Mouse (Mus musculus) embryonic facial prominence, embryonic 14.5 days (tissue): ENCODE measurements around the gene Heyl. TPM values are rescaled to one million over a fixed set of nuclear protein-coding genes. Genes with fewer than 3 reads are reported as not detected.

Source experiments
- ATAC-seq: fragments of 200-750 bp; cut with Nextera tagmentation; 2 replicates; pipeline ENCODE4 v1.8.0; 2017; ENCODE audit warnings: low read depth, moderate number of reproducible peaks, moderate TSS enrichment
- DNase-seq: peaks from one replicate; pipeline ENCODE4 v3.0.0-alpha.2; 2015; ENCODE audit warnings: low spot score
- H3K27ac ChIP-seq: fragments of 300-500 bp; sonication (generic); replicated peaks from 2 replicates; pipeline ENCODE4 v1.5.1; 2014; ENCODE audit warnings: low read depth, mild to moderate bottlenecking, low read length, moderate library complexity
- H3K27me3 ChIP-seq: fragments of 300-500 bp; sonication (generic); replicated peaks from 2 replicates; pipeline ENCODE4 v1.6.1; 2014; ENCODE audit warnings: low read length; ENCODE audit not compliant: control insufficient read depth, insufficient read depth
- H3K36me3 ChIP-seq: fragments of 300-500 bp; sonication (generic); 2 replicates; pipeline ENCODE4 v1.6.1; 2014; ENCODE audit warnings: low read length, mixed read lengths; ENCODE audit not compliant: control insufficient read depth, insufficient read depth
- H3K4me1 ChIP-seq: fragments of 300-500 bp; sonication (generic); 2 replicates; pipeline ENCODE4 v1.6.1; 2014; ENCODE audit warnings: antibody characterized with exemption, low read length; ENCODE audit not compliant: control insufficient read depth, insufficient read depth
- H3K4me2 ChIP-seq: fragments of 300-500 bp; sonication (generic); 2 replicates; pipeline ENCODE4 v1.6.1; 2014; ENCODE audit warnings: low read depth, mild to moderate bottlenecking, low read length, moderate library complexity, mixed read lengths
- H3K4me3 ChIP-seq: fragments of 300-500 bp; sonication (generic); 2 replicates; pipeline ENCODE4 v1.5.1; 2014; ENCODE audit warnings: low read depth, mild to moderate bottlenecking, low read length
- H3K9ac ChIP-seq: fragments of 300-500 bp; sonication (generic); 2 replicates; pipeline ENCODE4 v1.6.1; 2014; ENCODE audit warnings: low read depth, mild to moderate bottlenecking, low read length, moderate library complexity, mixed read lengths
- H3K9me3 ChIP-seq: fragments of 300-500 bp; sonication (generic); 2 replicates; pipeline ENCODE4 v1.6.1; 2016; ENCODE audit warnings: low read length; ENCODE audit not compliant: control insufficient read depth
- WGBS: fragments of 180-500 bp; shearing (Covaris S2); extraction: QIAGEN DNeasy Blood & Tissue Kit; methylation state at CpG from one replicate; pipeline ENCODE4 v1.1.7; 2014; 5-methylcytosine and 5-hydroxymethylcytosine counted together
- polyA plus RNA-seq: library from polyadenylated mRNA; unstranded; fragments of >200 nt; fragmentation: Nextera tagmentation; extraction: Ambion mirVana; gene quantifications from 2 replicates; pipeline ENCODE4 v1.2.1, GENCODE M21; 2014

Heyl gene
- polyA plus RNA-seq, 1 experiment from 2014 or later = 19.1 TPM

GRCm38 (mm10) chr4:123207337-123207736 is 26.0 kb upstream of the Heyl start:
- 75% methylated on average over 5 of the region's 5 CpGs for WGBS
- H3K27me3 ChIP-seq = peaks cover 6% of the 10 kb centered on the region

DNA sequence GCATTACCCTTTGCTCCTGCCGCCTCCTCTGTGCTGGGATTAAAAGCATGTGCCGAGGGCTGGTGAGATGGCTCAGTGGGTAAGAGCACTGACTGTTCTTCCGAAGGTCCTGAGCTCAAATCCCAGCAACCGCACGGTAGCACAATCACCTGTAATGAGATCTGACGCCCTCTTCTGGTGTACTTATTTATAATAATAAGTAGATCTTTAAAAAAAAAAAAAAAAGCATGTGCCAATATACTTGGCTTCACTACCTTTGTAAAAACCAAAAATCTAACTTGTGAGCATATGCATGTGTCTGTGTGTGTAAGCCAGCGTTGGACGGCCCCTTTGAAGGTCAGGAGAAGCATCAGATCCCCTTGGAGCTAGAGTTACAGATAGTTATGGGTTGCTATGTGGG is 22.4 kb upstream of the Heyl start:
- DNase-seq (no peak), ATAC-seq (no peak)
- H3K36me3 ChIP-seq = no peaks in the 10 kb centered on the region
- no peaks in the 10 kb centered on the region for H3K4me1 ChIP-seq
- H3K4me3 ChIP-seq = no peak overlapping the region
- 50% methylated on average over 8 of the region's 8 CpGs for WGBS
- no peaks in the 10 kb centered on the region for H3K27me3 ChIP-seq
- no peak overlapping the region for H3K4me2 ChIP-seq
- H3K9ac ChIP-seq = no peak overlapping the region
- no peak overlapping the region for H3K27ac ChIP-seq
- H3K9me3 ChIP-seq = no peaks in the 10 kb centered on the region

More at GRCm38 (mm10) chr4:123207337-123207736, 26.0 kb upstream of the Heyl start:
- Histone ChIP-seq H3K9ac (no peak overlapping the region), H3K9me3 (no peaks in the 10 kb centered on the region), H3K4me2 (no peak overlapping the region), H3K4me1 (no peaks in the 10 kb centered on the region), H3K27ac (no peak overlapping the region), H3K36me3 (no peaks in the 10 kb centered on the region), H3K4me3 (no peak overlapping the region)
- ATAC-seq (no peak), DNase-seq (no peak)

DNA sequence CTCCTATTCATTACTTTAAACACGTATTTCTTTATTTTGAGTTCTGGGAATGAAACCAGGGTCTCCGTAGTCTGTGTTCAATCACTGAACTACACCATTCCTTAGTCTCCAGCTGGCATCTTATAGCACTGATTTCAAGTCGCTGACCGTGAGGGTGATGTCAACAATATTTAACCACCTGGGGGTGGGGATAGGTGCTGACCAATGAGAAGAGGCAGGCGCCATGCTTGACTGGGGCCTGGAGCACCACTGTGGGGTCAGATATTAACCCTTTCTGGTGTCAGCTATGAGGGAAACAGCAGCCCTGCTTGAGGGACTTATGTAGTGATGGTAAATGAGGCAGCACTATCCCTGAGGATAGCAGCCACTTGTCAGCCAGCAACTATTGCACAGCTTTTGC is 21.9 kb upstream of the Heyl start:
- DNase-seq (no peak), ATAC-seq (no peak)
- H3K4me2 ChIP-seq = no peak overlapping the region
- WGBS = 47% methylated on average over 5 of the region's 5 CpGs
- H3K27ac ChIP-seq = no peak overlapping the region
- H3K27me3 ChIP-seq = no peaks in the 10 kb centered on the region
- H3K4me3 ChIP-seq = no peak overlapping the region
- H3K36me3 ChIP-seq = no peaks in the 10 kb centered on the region
- H3K9ac ChIP-seq = no peak overlapping the region
- H3K9me3 ChIP-seq = no peaks in the 10 kb centered on the region
- no peaks in the 10 kb centered on the region for H3K4me1 ChIP-seq

DNA sequence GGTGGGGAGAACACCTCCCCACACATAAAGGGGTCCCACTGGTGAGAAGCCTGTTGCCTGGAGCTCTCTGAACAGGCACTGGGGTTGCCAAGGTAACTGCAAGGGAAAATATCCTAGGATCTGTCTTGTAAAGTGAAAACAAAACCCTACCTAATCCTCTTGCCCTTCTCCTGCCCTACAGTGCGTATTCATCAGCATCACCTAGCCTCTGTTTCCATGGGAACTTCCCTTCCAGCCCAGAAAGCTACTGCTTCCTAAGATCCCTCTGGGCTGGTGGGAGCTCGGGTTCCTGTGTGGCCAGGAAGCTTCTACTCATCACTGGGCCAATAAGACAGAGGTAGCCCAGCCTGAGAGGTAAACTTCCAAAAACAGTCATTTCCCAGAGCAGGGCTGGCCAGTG is 21.0 kb upstream of the Heyl start:
- 47% methylated on average over 2 of the region's 2 CpGs for WGBS
- no peaks in the 10 kb centered on the region for H3K27me3 ChIP-seq
- no peak for ATAC-seq

DNA sequence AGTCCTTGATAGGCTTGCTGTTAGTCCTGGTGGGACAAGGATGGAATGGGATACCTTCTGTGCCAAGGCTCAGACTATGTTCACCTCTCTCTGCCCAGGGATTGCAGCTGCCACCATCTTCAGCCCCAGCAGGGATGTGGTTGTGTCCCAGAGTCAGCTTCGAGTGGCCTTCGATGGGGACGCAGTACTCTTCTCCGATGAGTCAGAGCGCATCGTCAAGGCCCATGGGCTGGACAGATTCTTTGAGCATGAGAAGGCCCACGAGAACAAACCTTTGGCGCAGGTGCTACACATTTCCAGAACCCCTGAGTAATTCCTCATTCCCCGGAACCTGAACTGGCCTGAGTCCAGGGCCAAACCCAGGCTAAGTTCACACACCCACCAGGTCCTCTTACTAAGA is 19.4 kb upstream of the Heyl start:
- no peak overlapping the region for H3K27ac ChIP-seq
- ATAC-seq = no peak
- no peak overlapping the region for H3K4me3 ChIP-seq
- no peak overlapping the region for H3K9ac ChIP-seq
- H3K36me3 ChIP-seq = no peaks in the 10 kb centered on the region
- 86% methylated on average over 9 of the region's 9 CpGs for WGBS
- no peaks in the 10 kb centered on the region for H3K27me3 ChIP-seq
- no peaks in the 10 kb centered on the region for H3K4me1 ChIP-seq
- H3K4me2 ChIP-seq = no peak overlapping the region
- no peak for DNase-seq
- H3K9me3 ChIP-seq = no peaks in the 10 kb centered on the region

More for the DNA sequence above, 21.0 kb upstream of the Heyl start:
- H3K4me3 ChIP-seq = no peak overlapping the region
- DNase-seq = no peak
- no peak overlapping the region for H3K4me2 ChIP-seq
- no peak overlapping the region for H3K27ac ChIP-seq
- H3K36me3 ChIP-seq = no peaks in the 10 kb centered on the region
- no peaks in the 10 kb centered on the region for H3K9me3 ChIP-seq
- no peaks in the 10 kb centered on the region for H3K4me1 ChIP-seq
- no peak overlapping the region for H3K9ac ChIP-seq

GRCm38 (mm10) chr4:123215367-123215766 is 18.0 kb upstream of the Heyl start:
- WGBS = 61% methylated on average over 1 of the region's 1 CpGs
- DNase-seq (no peak), ATAC-seq (no peak)
- Histone ChIP-seq H3K9me3 (no peaks in the 10 kb centered on the region), H3K27ac (no peak overlapping the region), H3K4me2 (no peak overlapping the region), H3K36me3 (no peaks in the 10 kb centered on the region), H3K4me3 (no peak overlapping the region), H3K27me3 (no peaks in the 10 kb centered on the region), H3K9ac (no peak overlapping the region), H3K4me1 (no peaks in the 10 kb centered on the region)

GRCm38 (mm10) chr4:123216782-123217181 is 16.6 kb upstream of the Heyl start:
- no peak overlapping the region for H3K27ac ChIP-seq
- H3K9me3 ChIP-seq = no peaks in the 10 kb centered on the region
- WGBS = 11% methylated on average over 1 of the region's 1 CpGs
- DNase-seq = no peak
- H3K9ac ChIP-seq = no peak overlapping the region
- H3K4me1 ChIP-seq = no peaks in the 10 kb centered on the region
- no peaks in the 10 kb centered on the region for H3K36me3 ChIP-seq
- no peak for ATAC-seq
- no peak overlapping the region for H3K4me2 ChIP-seq
- H3K27me3 ChIP-seq = no peaks in the 10 kb centered on the region
- H3K4me3 ChIP-seq = no peak overlapping the region

DNA sequence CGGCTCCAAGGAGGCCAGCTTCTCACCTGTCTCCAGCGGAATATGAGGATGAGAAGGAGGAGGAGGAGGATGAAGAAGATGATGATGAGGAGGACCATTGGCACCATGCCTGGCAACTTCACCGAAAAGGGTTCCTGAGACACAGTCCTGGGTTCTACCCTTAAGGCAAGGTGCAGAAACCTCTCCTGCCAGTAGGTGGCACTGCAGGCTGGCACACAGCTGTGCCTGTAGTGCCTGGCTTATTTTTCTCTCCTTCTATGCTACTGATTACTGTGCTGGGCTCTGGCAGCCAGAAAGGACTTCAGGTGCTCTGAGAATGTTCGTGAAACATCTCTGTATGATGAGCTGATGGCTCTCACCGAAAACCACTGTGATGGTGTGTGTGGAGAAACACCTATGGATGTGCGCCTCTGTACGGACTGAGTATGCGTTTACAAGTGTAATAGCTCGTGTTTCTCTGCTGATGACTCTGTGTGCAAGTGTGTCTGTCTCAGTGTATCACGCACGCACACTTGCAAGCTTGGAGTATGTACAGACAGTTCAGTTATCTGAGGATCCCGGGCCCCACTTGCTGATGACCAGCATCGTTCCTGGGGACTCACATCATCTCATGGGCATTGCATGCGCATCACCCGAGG is 13.5 kb upstream of the Heyl start:
- DNase-seq (peak; percentile 55), ATAC-seq (peak; percentile 89)
- 70% methylated on average over 15 of the region's 15 CpGs for WGBS
- Histone ChIP-seq H3K4me3 (no peak overlapping the region), H3K27me3 (no peaks in the 10 kb centered on the region), H3K9me3 (no peaks in the 10 kb centered on the region), H3K36me3 (no peaks in the 10 kb centered on the region), H3K9ac (no peak overlapping the region), H3K4me1 (no peaks in the 10 kb centered on the region), H3K27ac (no peak overlapping the region), H3K4me2 (no peak overlapping the region)

DNA sequence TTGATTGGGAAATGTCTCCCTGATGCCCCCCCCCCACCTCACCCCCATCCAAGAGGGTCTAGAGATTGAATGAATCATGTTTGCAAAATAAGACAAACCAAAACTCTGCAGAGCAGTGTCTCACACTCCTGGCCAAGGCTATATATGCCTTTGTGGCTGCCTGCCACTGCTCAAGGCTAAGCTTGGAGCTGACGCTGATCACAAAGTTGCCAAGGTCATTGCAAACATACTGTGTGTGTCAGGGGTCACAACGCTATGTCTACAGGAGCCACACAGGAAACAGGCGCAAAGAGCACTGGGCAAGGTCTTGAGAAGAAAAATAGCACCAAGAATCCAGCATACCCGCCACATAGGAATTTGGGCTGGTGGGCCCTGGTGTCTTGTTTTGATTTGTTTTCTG is 12.7 kb upstream of the Heyl start:
- H3K27me3 ChIP-seq = no peaks in the 10 kb centered on the region
- no peak for DNase-seq
- no peak overlapping the region for H3K9ac ChIP-seq
- H3K4me2 ChIP-seq = no peak overlapping the region
- H3K4me3 ChIP-seq = no peak overlapping the region
- no peaks in the 10 kb centered on the region for H3K4me1 ChIP-seq
- no peaks in the 10 kb centered on the region for H3K36me3 ChIP-seq
- H3K27ac ChIP-seq = no peak overlapping the region
- H3K9me3 ChIP-seq = no peaks in the 10 kb centered on the region
- 71% methylated on average over 4 of the region's 4 CpGs for WGBS
- no peak for ATAC-seq
